Mouse (Mus musculus) left cerebral cortex, postnatal 10 days (tissue): ENCODE results near the gene Fbxl7. TPM values are rescaled to one million over a fixed set of nuclear protein-coding genes. Genes with fewer than 3 reads are reported as not detected.
"Not testable (repeated sequence)": the region's sequence is repeated elsewhere in the genome, so short reads cannot be mapped to it uniquely, and the experiment has no call there.

Source experiments
- DNase-seq, 2 experiments: peaks; one replicate each; pipeline ENCODE4 v3.0.0; 2021 to 2022; ENCODE audit warnings: low spot score in 2 of 2, mixed read lengths in 1 of 2; ENCODE audit errors: extremely low spot score in 1 of 2
- intact Hi-C: fragments of 180-260 bp; cut with DNase I; formaldehyde crosslinking; loops from one replicate; pipeline ENCODE4 v1.15.1; 2025
- total RNA-seq, 2 experiments: library from RNA; stranded (reverse); gene quantifications; 2 replicates each; pipeline ENCODE4 v1.2.3; 2021

Fbxl7 gene
- total RNA-seq, 2 experiments from 2014 or later = 2.9 to 3.8 TPM

DNA sequence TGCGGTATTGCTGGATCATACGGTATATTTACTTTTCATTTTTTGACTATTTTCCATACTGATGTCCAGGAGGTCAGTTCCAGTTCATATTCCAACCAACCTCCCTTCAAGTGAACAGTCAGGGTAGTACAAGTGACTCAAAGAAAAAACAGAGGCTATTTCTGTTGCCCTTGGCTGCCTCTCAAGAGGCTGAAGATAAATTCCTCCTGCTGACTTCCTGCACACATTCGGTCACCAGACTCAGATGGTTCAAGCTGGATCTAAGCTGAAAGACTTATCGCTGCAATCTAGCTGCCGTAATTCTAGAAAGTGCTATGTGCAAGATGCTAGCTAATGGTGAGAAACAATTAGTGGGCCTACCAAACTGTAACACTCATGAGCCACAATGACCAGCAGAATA lies 61.0 kb downstream of the Fbxl7 start:
- intact Hi-C loops = no loop called here
- DNase-seq = no peak

DNA sequence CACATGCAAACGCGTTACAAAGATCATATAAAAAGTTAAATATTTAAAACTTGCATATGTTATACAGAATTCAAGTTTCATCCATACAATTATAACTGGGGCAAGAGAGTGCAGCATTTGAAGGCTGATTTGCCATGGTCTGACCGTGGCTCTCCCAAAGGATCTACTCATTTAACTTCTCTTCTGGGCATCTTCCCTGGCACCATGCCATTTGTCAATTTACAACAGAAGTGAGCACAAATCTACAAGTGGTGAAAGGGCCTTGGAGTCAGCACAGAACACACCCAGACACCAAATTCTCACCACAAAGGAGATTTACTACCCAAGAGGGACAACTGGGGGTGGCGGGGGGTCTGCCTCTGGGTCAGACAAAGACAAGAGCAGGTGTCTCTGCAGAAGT lies 64.2 kb downstream of the Fbxl7 start:
- intact Hi-C loops = no loop called here
- DNase-seq = no peak

DNA sequence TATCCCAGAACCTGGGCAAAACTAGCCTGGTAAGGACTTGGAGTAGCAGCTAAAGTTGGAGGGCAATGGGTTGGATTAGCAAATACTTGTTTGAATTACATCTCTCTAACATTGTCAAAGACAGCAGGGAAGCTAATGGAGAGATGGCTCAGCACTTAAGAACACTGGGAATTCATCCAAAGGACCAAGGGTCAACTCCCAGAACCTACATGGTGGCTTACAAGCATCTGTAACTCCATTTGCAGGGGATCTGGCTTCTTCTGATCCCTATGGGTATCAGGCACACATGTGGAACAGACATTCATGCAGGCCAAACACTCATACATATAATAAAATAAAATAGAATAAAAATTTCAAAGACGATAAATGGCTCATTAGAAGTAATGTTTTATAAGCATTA lies 78.4 kb downstream of the Fbxl7 start:
- no peak for DNase-seq
- intact Hi-C loops = no loop called here

DNA sequence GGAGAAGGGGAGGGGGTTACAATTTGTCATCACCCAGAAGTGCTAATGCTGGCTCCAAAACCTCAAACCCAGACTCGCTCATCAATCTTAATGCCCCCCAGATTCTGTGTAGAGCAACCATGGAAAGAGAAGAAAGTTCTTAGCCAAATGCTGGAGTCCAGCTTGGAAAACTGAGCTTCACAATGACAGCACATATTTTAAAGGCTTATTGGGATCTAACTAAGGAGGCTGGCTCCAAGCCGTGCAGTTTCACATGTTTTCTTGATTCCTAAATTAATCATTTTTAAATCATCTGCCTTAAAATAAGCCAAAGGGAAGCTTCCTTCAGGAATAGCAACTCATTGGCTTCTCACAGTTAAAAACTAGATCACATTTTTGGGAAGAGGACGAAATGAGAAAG lies 82.5 kb downstream of the Fbxl7 start:
- intact Hi-C loops = no loop called here
- DNase-seq = no peak

DNA sequence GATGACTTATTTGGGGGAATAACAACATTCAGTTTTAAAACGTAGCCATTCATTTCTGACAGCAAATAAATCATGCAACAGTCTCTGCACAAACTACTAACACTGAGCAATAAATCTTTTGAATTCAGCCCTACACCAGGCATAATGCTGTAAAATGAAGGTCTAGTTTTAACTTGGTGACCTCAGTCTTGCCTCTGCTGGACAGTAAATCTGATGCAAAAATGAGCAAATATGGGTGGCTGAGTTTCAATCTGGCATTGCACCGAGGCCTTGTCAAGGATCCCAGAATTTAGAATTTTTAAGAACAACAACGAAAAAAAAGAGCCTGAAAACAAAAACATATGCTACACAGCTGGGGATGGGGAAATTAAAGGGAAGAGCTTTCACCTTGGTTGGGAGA lies 85.8 kb downstream of the Fbxl7 start:
- DNase-seq = no peak

DNA sequence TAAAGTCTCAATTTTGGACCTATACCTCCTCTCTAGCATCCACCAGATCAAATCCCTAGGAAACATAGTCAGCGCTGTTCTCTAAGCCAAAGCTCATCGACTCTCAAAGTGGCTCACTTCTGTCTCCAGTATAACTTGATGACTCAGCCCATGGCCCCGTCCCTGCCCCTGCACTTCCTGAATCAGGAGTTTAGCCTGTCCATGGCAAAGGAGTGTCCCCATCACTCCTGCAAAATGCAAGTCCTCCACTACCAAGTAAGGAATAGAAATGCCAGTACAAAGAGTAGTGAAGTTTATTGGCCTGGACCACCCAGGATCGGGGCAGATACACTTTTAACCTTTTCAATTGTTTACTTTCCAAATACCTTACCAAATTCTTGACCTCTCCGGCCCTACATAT lies 91.3 kb downstream of the Fbxl7 start:
- DNase-seq = no peak
- intact Hi-C loops = no loop called here

More for the DNA sequence above, 85.8 kb downstream of the Fbxl7 start:
- intact Hi-C loops = no loop called here

DNA sequence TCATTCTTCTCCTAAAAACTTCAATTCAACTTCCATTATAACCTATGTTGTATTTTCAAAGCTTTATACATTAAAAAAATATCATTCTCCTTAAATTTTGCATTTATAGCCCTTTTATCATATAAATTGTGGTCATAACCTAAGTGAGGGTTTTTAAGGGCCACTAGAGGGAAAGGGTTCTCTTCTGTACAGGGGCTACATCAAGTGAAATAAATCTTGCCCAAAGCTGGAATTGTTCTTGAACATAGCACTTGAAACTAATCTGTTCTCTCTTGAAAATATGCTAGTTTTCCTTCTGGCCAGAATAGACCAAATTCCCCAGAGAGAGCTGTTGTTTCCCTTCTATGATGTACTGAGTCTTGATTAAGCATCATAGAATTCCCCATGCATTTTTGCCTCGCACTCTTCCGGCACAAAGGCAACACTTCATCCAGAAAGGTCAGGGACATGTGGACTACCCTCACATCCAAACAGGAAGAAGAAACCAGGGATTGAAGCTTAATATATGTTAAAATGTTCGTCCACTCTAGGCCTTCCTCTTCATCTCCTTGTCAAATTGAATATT lies 95.8 kb downstream of the Fbxl7 start:
- DNase-seq = no peak
- intact Hi-C loops = no loop called here

DNA sequence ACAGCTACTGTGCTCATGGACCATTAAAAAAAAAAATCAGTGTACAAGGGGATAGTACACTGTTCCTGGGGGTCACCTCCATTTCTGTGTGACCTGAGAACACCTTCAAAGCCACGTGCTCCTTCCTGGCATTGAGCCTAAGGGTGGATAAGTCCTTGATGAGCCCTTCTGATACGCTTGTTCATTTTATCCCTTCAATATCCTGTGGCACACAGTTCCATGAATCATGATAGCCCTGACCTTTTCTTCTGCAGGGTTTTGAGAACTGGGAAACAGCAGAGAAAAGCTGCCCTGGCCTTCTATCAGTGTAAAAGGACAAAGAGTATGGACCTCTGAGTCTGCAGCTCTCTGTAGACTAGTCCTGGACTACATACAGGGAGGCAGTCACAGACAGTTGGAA lies 99.4 kb downstream of the Fbxl7 start:
- intact Hi-C loops = no loop called here
- DNase-seq = no peak

DNA sequence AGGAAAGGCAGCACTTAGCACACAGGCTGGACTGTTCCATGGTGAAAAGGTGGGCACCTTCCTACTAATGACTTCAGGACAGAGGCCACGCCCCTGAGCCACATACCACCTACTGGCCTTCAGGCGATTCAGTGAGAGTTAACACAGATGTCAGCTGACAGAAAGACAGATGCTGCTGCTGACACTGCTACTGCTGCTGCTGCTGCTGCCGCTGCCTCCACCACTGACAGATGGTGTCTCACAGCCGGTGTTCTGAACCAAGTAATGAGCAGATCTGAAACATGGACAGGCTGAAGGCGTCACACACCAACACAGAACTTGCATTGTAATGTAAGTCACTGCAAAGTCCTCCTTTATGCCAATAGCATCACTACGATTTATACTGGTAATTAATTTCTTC lies 99.9 kb downstream of the Fbxl7 start:
- intact Hi-C loops = no loop called here
- peak; percentile 20 to 30 for DNase-seq

DNA sequence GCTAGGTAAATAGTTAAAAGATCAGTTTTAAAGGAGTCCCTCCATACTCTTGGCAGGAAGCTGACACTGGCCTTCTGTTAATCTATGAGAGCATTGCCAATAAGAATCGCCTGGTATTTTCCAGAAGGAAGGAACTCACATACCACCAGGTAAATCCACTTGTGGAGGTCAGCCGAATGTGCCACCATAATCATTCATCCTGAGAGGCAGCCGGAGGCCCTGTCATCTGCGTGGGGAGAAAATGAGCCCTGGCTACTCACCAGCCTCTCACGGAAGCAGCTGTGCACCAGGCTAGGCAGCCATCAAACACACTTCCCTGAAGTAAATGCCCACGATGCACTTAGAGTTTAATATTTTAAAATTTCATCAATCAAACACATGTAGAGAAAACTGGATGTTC lies 108.2 kb downstream of the Fbxl7 start:
- intact Hi-C loops = no loop called here

DNA sequence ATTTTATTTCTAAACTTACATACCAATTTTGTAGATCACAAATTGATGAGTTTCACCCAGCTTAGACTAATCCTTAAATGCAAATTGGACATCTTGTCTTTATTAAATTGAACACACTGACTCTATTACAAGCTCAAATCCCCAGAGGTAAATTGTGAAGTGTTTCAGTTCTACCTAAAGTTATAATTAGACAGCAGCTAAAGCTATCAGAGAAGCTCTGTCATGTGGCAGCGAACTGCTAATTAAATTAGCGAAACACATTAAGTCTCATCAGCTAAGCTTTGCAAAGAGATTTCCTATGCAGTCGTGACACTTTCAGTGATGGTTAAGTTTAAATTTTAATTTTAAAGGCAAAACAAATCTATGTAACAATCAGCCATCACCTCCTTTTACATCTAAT lies 114.8 kb downstream of the Fbxl7 start:
- intact Hi-C loops = no loop called here
- no peak for DNase-seq

More for the DNA sequence above, 108.2 kb downstream of the Fbxl7 start:
- no peak for DNase-seq

DNA sequence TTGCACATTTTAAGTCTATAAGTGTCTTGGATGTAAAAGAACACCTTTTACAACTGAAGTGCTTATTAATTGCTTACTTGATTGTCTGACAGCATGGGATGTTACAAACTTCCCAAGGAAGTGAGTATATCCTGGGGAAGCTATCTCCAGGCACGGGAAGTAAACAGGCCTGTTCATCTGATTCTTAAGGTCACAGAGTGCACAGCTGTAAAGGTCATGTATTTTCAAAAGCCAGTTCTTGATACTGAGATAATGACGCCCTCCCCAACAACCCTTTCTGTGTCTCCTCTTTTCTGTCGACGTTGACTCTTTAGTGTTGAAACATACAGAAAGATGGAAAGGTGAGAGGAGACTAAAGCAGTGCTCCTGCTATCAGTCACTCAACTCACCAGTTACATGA lies 116.3 kb downstream of the Fbxl7 start:
- intact Hi-C loops = no loop called here

DNA sequence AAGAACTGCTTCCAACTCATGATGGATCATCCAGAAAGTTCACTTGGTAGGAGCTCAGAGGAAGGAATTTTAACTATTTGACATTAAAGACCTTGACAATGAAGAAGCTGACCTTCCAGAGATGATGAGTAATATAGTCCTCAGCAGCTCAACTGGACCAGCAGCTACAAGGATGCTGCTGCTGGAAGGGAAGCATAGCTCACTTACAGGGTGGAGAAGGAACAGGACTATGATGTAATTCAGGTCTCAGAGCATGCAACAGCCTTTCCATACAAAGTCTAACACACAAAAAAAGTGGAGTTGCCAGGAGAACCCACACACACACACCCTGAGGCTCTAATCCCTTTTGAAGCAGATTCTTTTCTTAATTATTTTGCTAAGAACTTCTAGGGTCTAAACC lies 119.7 kb downstream of the Fbxl7 start:
- intact Hi-C loops = no loop called here
- no peak for DNase-seq

More for the DNA sequence above, 116.3 kb downstream of the Fbxl7 start:
- no peak for DNase-seq

DNA sequence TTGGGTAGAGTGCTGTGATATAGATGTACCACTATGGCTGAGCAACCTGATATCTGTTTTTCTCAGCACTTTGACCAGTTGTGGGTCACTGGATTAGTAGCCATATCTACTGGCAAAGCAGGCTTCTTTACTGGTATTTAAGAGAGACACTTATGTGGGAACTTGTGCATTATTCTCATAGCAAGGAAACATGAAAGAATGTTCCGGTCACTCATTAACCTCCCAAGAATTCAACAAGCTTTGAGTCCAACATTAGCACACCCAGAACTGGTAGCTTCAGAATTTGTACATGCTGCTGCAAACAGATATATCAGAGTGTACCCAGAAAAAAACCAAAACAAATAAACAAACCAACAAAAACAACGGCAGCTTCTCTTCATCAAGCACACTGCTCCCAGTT lies 120.5 kb downstream of the Fbxl7 start:
- DNase-seq = no peak
- intact Hi-C loops = no loop called here

DNA sequence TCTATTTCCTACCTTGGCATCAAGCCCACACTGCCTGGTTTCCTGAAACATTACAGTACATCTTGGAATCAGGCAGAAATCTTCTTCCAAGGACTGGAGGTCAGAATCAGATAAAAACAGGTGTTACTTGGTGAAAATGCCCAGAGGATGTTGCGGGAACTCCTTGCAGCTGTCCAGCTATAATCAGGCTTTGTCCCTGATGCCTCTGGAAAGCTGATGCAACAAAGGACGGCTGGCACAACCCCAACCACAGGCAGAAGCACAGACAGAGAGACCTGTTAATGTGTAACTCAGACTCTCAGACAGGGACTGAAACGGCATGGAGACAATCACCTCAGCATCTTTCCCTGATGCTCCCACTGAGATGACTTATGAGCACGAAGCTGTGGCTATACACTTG lies 133.7 kb downstream of the Fbxl7 start:
- DNase-seq = no peak
- intact Hi-C loops = no loop called here

DNA sequence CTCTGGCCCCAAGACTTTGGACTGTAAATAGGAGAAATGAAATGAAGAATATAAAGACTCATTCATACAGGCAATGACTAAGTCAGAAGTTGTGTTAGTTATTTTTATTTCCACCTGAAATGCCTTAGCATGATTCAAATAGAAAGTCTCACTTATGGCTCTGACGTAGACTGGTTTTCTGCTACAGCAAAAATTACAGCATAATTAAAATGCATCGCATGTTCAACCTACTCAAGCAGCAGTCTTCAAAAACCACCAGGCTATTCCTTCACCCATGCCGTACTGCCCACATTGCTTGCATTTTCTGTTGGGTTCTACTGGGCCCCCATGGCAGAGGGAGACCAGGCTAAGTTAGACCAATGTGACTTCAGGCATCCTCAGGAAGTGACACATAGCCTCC lies 146.9 kb downstream of the Fbxl7 start:
- intact Hi-C loops = no loop called here
- DNase-seq = no peak

DNA sequence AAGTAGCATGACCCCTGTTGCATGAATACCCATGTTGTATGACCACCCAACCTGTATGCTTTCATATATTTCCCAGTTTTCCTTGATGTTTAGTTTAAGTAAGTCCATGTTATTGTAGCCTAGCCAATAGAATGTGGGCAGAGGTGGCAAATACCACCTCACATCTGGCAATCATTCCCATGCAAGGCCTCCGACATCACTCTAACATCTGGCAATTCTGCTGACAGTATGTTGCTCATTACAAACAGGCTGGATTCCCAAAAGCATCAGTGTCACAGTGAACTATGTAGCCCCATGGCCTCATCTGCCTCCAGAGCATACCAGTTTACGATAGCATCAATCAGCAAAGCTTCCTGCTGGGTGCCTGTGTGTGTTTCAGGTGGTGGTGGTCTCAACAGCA lies 163.0 kb downstream of the Fbxl7 start:
- no peak for DNase-seq
- intact Hi-C loops = no loop called here

DNA sequence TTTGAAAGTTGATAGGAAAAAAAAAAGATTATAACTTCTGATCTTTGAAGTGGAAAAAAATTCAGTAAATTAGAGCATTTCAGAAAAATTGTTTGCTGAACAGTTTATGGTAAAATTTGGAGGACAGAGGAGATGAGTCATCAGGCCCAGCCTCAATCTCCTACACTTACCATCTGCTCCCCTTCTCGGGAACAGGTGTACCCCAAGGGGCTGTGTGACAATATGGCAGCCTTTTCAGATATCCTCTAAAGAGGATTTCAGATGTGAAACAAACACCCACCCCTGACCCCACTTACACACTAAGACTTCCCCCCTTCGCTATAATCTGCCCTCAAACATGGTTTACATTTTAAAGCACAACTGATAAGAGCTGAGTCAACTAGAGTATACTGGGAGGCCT lies 164.6 kb downstream of the Fbxl7 start:
- intact Hi-C loops = no loop called here
- DNase-seq = no peak

DNA sequence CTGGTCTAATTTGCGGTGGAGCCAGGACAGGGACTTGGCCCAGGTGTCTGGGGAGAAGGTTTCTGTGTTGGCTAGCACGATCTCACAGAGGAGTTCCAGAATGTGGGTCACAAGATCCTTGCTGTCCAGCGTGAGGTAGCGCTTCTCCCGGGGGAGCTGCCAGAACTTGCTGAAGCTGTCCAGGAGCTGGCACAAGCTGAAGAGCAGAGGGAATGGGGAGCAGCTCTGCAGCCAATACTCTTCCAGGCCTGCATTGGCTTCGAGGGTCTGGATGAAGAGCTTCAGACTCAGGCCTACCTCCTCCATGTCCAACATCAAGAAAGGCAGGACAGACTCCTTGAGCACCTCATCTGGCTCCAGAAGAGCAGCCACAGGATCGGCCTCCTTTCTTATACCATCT lies 166.0 kb downstream of the Fbxl7 start:
- intact Hi-C loops, DNase-seq: not testable (repeated sequence)

DNA sequence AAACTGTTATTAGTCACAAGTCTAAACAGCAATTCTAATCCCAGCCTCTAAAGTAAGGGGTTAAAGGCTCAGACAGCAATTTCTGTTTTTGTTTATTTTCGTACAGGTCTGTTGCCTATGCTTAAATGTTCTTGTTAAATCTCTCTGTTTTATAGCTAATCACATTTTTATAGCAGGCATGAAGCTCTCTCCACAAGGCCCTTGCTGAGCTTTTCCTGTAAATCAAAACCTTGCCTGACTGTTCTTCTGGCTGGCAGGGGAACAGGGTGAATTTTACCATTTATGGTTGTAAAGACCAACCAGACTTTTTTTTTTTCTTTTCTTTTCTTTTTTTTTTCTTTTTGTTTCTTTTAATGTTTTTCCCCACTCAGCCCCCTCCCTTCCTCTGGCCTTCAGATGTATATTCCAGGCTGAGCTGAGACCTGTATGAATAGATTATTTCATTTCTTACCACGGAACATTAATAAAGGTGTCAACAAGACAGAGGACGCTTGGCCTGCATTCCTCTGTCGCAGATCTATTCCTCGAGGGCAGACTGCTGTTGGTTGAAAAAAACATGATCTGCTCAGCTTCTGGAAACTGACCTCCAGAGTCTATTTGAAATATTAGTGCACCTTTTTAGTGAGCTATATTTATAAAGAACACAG lies 176.9 kb downstream of the Fbxl7 start:
- intact Hi-C loops = no loop called here
- DNase-seq = no peak

DNA sequence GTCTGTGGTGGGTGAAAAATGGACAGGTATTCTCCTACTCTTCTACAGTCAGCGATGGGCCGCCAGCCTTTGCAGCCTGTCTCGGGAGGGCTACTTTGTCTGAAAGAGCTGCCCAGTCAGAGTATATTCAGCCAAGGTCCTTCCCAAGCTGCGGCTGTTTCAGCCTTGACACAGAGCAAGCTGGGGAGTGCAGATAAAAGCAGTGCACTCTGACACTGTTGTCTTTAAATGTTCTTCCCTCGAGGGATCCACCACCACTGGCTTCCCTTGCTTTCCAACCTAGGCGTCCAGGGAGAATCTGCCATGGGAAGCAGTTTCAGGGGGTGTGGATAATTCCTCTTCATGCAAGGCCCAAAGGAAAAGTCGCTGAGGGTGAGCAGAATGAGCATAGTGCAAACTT lies 177.4 kb downstream of the Fbxl7 start:
- DNase-seq = no peak
- intact Hi-C loops = no loop called here
